8 mouse cellular contexts compared by ENCODE assay signal in genomic region chr12:3806271-3806684, GRCm38 (mm10). TPM values are rescaled to one million over a fixed set of nuclear protein-coding genes. Genes with fewer than 3 reads are reported as not detected.
DNase-seq lines count a peak whose midpoint lies in the region; ATAC-seq lines count a peak whose summit lies in the region.

No protein-coding gene starts in this region.

- peak; percentile 69 for DNase-seq in R1 (ENCODE audit: low read depth, low spot score)
- DNase-seq in cerebellum, adult 18-20 months = peak; percentile 75 to 84
- DNase-seq in forelimb bud, embryonic 11.5 days (ENCODE audit: low read depth, low spot score) = peak; percentile 85
- DNase-seq in spleen, adult 12 weeks (ENCODE audit: low spot score) = peak; percentile 40

- H3K27me3 ChIP-seq in hindbrain, embryonic 13.5 days = 0 out of 2 replicates have a peak, but pooled peaks cover 21% of the 10 kb centered on the region
- no peaks in the 10 kb centered on the region for H3K27me3 ChIP-seq in limb, embryonic 13.5 days
- 0 out of 2 replicates have a peak, but pooled peaks cover 9% of the 10 kb centered on the region for H3K27me3 ChIP-seq in midbrain, embryonic 13.5 days

- ATAC-seq in hindbrain, embryonic 13.5 days (ENCODE audit: low FRiP score) = peak; percentile 84
- peak; percentile 77 for ATAC-seq in limb, embryonic 13.5 days (ENCODE audit: low FRiP score, low read depth)
- peak; percentile 87 for ATAC-seq in midbrain, embryonic 13.5 days
- no peak for ATAC-seq in erythroid progenitor cell, adult 5-6 weeks (replicated peaks; ENCODE audit: low FRiP score, poor library complexity, severe bottlenecking)

- peak overlapping the region; percentile 85 for H3K4me3 ChIP-seq in hindbrain, embryonic 13.5 days
- H3K4me3 ChIP-seq in limb, embryonic 13.5 days = peak overlapping the region; percentile 93
- H3K4me3 ChIP-seq in midbrain, embryonic 13.5 days (replicated peaks) = peak overlapping the region; percentile 88

- peak overlapping the region; percentile 95 for H3K27ac ChIP-seq in hindbrain, embryonic 13.5 days
- peak overlapping the region; percentile 93 for H3K27ac ChIP-seq in limb, embryonic 13.5 days
- peak overlapping the region; percentile 88 for H3K27ac ChIP-seq in midbrain, embryonic 13.5 days

- WGBS in hindbrain, embryonic 13.5 days = under 1% methylated on average over 32 of the region's 41 CpGs
- WGBS in limb, embryonic 13.5 days = 1% methylated on average over 24 of the region's 41 CpGs
- under 1% methylated on average over 31 of the region's 41 CpGs for WGBS in midbrain, embryonic 13.5 days

- H3K4me1 ChIP-seq in hindbrain, embryonic 13.5 days (replicated peaks) = peaks cover 41% of the 10 kb centered on the region
- peaks cover 40% of the 10 kb centered on the region for H3K4me1 ChIP-seq in limb, embryonic 13.5 days
- peaks cover 37% of the 10 kb centered on the region for H3K4me1 ChIP-seq in midbrain, embryonic 13.5 days (replicated peaks)

- H3K9me3 ChIP-seq in hindbrain, embryonic 13.5 days = no peaks in the 10 kb centered on the region
- no peaks in the 10 kb centered on the region for H3K9me3 ChIP-seq in limb, embryonic 13.5 days
- H3K9me3 ChIP-seq in midbrain, embryonic 13.5 days = no peaks in the 10 kb centered on the region

- peak overlapping the region; percentile 94 for H3K9ac ChIP-seq in hindbrain, embryonic 13.5 days
- H3K9ac ChIP-seq in limb, embryonic 13.5 days = peak overlapping the region; percentile 93
- H3K9ac ChIP-seq in midbrain, embryonic 13.5 days (replicated peaks) = peak overlapping the region; percentile 88

- no peaks in the 10 kb centered on the region for H3K36me3 ChIP-seq in hindbrain, embryonic 13.5 days
- H3K36me3 ChIP-seq in limb, embryonic 13.5 days = 0 out of 2 replicates have a peak, but pooled peaks cover 3% of the 10 kb centered on the region
- no peaks in the 10 kb centered on the region for H3K36me3 ChIP-seq in midbrain, embryonic 13.5 days

- H3K4me2 ChIP-seq in hindbrain, embryonic 13.5 days = peak overlapping the region; percentile 78
- peak overlapping the region; percentile 87 for H3K4me2 ChIP-seq in limb, embryonic 13.5 days (replicated peaks)
- peak overlapping the region; percentile 80 for H3K4me2 ChIP-seq in midbrain, embryonic 13.5 days (replicated peaks)

RNA-seq across cellular contexts. Expression of gene Dnmt3a, which starts 0.5 kb away (rescaled TPM):
- 126 and 132 TPM in 2 replicates for polyA plus RNA-seq in hindbrain, embryonic 13.5 days (2015; fragmentation: Nextera tagmentation; extraction: Ambion mirVana)
- 200 and 203 TPM in 2 replicates for polyA plus RNA-seq in limb, embryonic 13.5 days (2015; fragmentation: Nextera tagmentation; extraction: Ambion mirVana)
- 111 and 124 TPM in 2 replicates for polyA plus RNA-seq in midbrain, embryonic 13.5 days (2015; fragmentation: Nextera tagmentation; extraction: Ambion mirVana)
- total RNA-seq in erythroid progenitor cell, adult 5-6 weeks (2015; ENCODE audit: low replicate concordance) = 1.3 and 4.0 TPM in 2 replicates
- total RNA-seq in erythroid progenitor cell, adult 5-6 weeks (2017; ENCODE audit: low replicate concordance) = 0.83 and 3.7 TPM in 2 replicates
